Mouse (Mus musculus) adrenal gland, postnatal 4 days (tissue): ENCODE results near the gene Bnipl. TPM values are rescaled to one million over a fixed set of nuclear protein-coding genes. Genes with fewer than 3 reads are reported as not detected.
"Not testable (repeated sequence)": the region's sequence is repeated elsewhere in the genome, so short reads cannot be mapped to it uniquely, and the experiment has no call there.

Experiments
- DNase-seq, 2 experiments: peaks; one replicate each; pipeline ENCODE4 v3.0.0; 2021 to 2022; ENCODE audit warnings: low spot score in 2 of 2, mixed read lengths in 2 of 2
- total RNA-seq, 2 experiments: library from RNA; stranded (reverse); gene quantifications; 2 replicates each; pipeline ENCODE4 v1.2.3; 2021

The Bnipl gene
- total RNA-seq, 2 experiments from 2014 or later = 0.90 TPM; not detected in 1

- DNase-seq = peak; percentile 95
Measured at GRCm38 (mm10) chr3:95217255-95218134, 33.5 kb downstream of the Bnipl start, which contains the start of gene Gabpb2. Gene Gabpb2 (minus strand): TSS chr3:95217916.

- DNase-seq = no peak
Measured at GRCm38 (mm10) chr3:95216655-95217254, 34.2 kb downstream of the Bnipl start.

GRCm38 (mm10) chr3:95213609-95213975, 37.4 kb downstream of the Bnipl start:
- no peak for DNase-seq

GRCm38 (mm10) chr3:95212889-95213608, 37.9 kb downstream of the Bnipl start:
- not testable (repeated sequence) for DNase-seq

- DNase-seq = no peak
Measured at GRCm38 (mm10) chr3:95210585-95210984, 40.4 kb downstream of the Bnipl start.

GRCm38 (mm10) chr3:95208286-95208685, 42.7 kb downstream of the Bnipl start:
- DNase-seq = no peak

GRCm38 (mm10) chr3:95203880-95204279, 47.1 kb downstream of the Bnipl start:
- no peak for DNase-seq

GRCm38 (mm10) chr3:95200562-95200961, 50.4 kb downstream of the Bnipl start:
- DNase-seq = no peak

- DNase-seq = no peak
Measured at GRCm38 (mm10) chr3:95200132-95200531, 50.9 kb downstream of the Bnipl start.

- DNase-seq = no peak
Measured at GRCm38 (mm10) chr3:95199101-95199500, 51.9 kb downstream of the Bnipl start.

- DNase-seq = no peak
Measured at GRCm38 (mm10) chr3:95195772-95196171, 55.2 kb downstream of the Bnipl start.

GRCm38 (mm10) chr3:95194721-95195135, 56.3 kb downstream of the Bnipl start:
- no peak for DNase-seq

Other genes with a start within 250 kb of the Bnipl start
- gene Zfp687, start 235.7 kb downstream of the Bnipl start, total RNA-seq = 10 to 100 TPM; 76.5 to 81.4 TPM
- 100 to 1,000 TPM; 243 to 263 TPM for gene Psmd4, start 208.6 kb downstream of the Bnipl start, total RNA-seq
- gene Pip5k1a, start 144.3 kb downstream of the Bnipl start, total RNA-seq = 10 to 100 TPM; 51.6 to 54.5 TPM
- 10 to 100 TPM; 89.3 to 93.0 TPM for gene Vps72, start 140.2 kb downstream of the Bnipl start, total RNA-seq
- gene Tmod4, start 126.7 kb downstream of the Bnipl start, total RNA-seq = 1 to 10 TPM; 3.7 to 7.8 TPM
- 10 to 100 TPM; 53.4 to 53.9 TPM for gene Scnm1, start 117.2 kb downstream of the Bnipl start, total RNA-seq
- 10 to 100 TPM; 10.7 to 11.5 TPM for gene Lysmd1, start 117.1 kb downstream of the Bnipl start, total RNA-seq
- 1 to 10 TPM; 2.9 to 3.4 TPM for gene Tnfaip8l2, start 108.8 kb downstream of the Bnipl start, total RNA-seq
- 10 to 100 TPM; 15.3 to 15.4 TPM for gene Sema6c, start 90.7 kb downstream of the Bnipl start, total RNA-seq
- gene Gabpb2, start 33.3 kb downstream of the Bnipl start, total RNA-seq = 10 to 100 TPM; 33.0 to 35.0 TPM
- 10 to 100 TPM; 82.6 to 93.1 TPM for gene Cdc42se1, start 22.5 kb downstream of the Bnipl start, total RNA-seq
- gene Mllt11, start 19.0 kb downstream of the Bnipl start, total RNA-seq = 10 to 100 TPM; 18.5 to 26.7 TPM
- under 1 TPM; 0.17 to 0.25 TPM for gene Gm128, start 9.6 kb downstream of the Bnipl start, total RNA-seq
- 100 to 1,000 TPM; 127 to 130 TPM for gene Mindy1, start 30.2 kb upstream of the Bnipl start, total RNA-seq
- 10 to 100 TPM; 31.6 to 32.7 TPM for gene Prune1, start 30.9 kb upstream of the Bnipl start, total RNA-seq
- 1 to 10 TPM; 1.1 to 1.3 TPM for gene Anxa9, start 56.0 kb upstream of the Bnipl start, total RNA-seq
- gene Cers2, start 63.6 kb upstream of the Bnipl start, total RNA-seq = 100 to 1,000 TPM; 145 to 147 TPM
- gene Setdb1, start 106.0 kb upstream of the Bnipl start, total RNA-seq = 10 to 100 TPM; 39.0 to 41.1 TPM
- gene 4930558C23Rik, start 151.6 kb upstream of the Bnipl start, total RNA-seq = not detected
- gene Arnt, start 183.2 kb upstream of the Bnipl start, total RNA-seq = 10 to 100 TPM; 76.4 to 76.5 TPM
- 10 to 100 TPM; 18.8 to 24.2 TPM for gene Ctsk, start 248.1 kb upstream of the Bnipl start, total RNA-seq